Mouse (Mus musculus) embryonic facial prominence, embryonic 14.5 days (tissue): ENCODE results near the gene Vamp8. TPM values are rescaled to one million over a fixed set of nuclear protein-coding genes. Genes with fewer than 3 reads are reported as not detected.

ENCODE experiments used
- ATAC-seq: fragments of 200-750 bp; cut with Nextera tagmentation; 2 replicates; pipeline ENCODE4 v1.8.0; 2017; ENCODE audit warnings: low read depth, moderate number of reproducible peaks, moderate TSS enrichment
- DNase-seq: peaks from one replicate; pipeline ENCODE4 v3.0.0-alpha.2; 2015; ENCODE audit warnings: low spot score
- H3K27ac ChIP-seq: fragments of 300-500 bp; sonication (generic); replicated peaks from 2 replicates; pipeline ENCODE4 v1.5.1; 2014; ENCODE audit warnings: low read depth, mild to moderate bottlenecking, low read length, moderate library complexity
- H3K27me3 ChIP-seq: fragments of 300-500 bp; sonication (generic); replicated peaks from 2 replicates; pipeline ENCODE4 v1.6.1; 2014; ENCODE audit warnings: low read length; ENCODE audit not compliant: control insufficient read depth, insufficient read depth
- H3K36me3 ChIP-seq: fragments of 300-500 bp; sonication (generic); 2 replicates; pipeline ENCODE4 v1.6.1; 2014; ENCODE audit warnings: low read length, mixed read lengths; ENCODE audit not compliant: control insufficient read depth, insufficient read depth
- H3K4me1 ChIP-seq: fragments of 300-500 bp; sonication (generic); 2 replicates; pipeline ENCODE4 v1.6.1; 2014; ENCODE audit warnings: antibody characterized with exemption, low read length; ENCODE audit not compliant: control insufficient read depth, insufficient read depth
- H3K4me2 ChIP-seq: fragments of 300-500 bp; sonication (generic); 2 replicates; pipeline ENCODE4 v1.6.1; 2014; ENCODE audit warnings: low read depth, mild to moderate bottlenecking, low read length, moderate library complexity, mixed read lengths
- H3K4me3 ChIP-seq: fragments of 300-500 bp; sonication (generic); 2 replicates; pipeline ENCODE4 v1.5.1; 2014; ENCODE audit warnings: low read depth, mild to moderate bottlenecking, low read length
- H3K9ac ChIP-seq: fragments of 300-500 bp; sonication (generic); 2 replicates; pipeline ENCODE4 v1.6.1; 2014; ENCODE audit warnings: low read depth, mild to moderate bottlenecking, low read length, moderate library complexity, mixed read lengths
- H3K9me3 ChIP-seq: fragments of 300-500 bp; sonication (generic); 2 replicates; pipeline ENCODE4 v1.6.1; 2016; ENCODE audit warnings: low read length; ENCODE audit not compliant: control insufficient read depth
- WGBS: fragments of 180-500 bp; shearing (Covaris S2); extraction: QIAGEN DNeasy Blood & Tissue Kit; methylation state at CpG from one replicate; pipeline ENCODE4 v1.1.7; 2014; 5-methylcytosine and 5-hydroxymethylcytosine counted together
- polyA plus RNA-seq: library from polyadenylated mRNA; unstranded; fragments of >200 nt; fragmentation: Nextera tagmentation; extraction: Ambion mirVana; gene quantifications from 2 replicates; pipeline ENCODE4 v1.2.1, GENCODE M21; 2014

Gene Vamp8
- polyA plus RNA-seq, 1 experiment from 2014 or later, result 144 TPM

DNA sequence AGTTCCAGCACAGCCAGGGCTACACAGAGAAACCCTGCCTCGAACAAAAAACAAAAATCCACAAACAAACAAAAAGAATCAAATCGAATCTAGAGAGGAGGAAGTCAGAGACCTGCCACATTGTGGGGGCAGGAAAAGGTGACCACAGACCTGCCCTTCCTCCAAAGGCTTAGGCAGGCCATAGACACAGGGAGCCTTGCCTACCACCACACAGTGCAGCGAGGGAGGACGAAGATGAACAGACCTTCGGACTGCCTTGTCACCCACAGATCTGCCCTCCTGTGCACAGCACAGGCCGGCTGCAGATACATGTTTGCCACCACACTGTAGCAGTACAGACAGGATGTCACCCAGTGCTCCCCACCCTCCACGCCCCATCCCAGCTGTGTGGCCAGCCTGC is 20.0 kb upstream of the Vamp8 start:
- H3K4me3 ChIP-seq, result no peak overlapping the region
- no peak overlapping the region for H3K9ac ChIP-seq
- no peak overlapping the region for H3K4me2 ChIP-seq
- no peaks in the 10 kb centered on the region for H3K36me3 ChIP-seq
- no peaks in the 10 kb centered on the region for H3K27me3 ChIP-seq
- peaks cover 6% of the 10 kb centered on the region for H3K4me1 ChIP-seq
- DNase-seq (no peak), ATAC-seq (no peak)
- 79% methylated on average over 7 of the region's 7 CpGs for WGBS
- no peak overlapping the region for H3K27ac ChIP-seq
- no peaks in the 10 kb centered on the region for H3K9me3 ChIP-seq

DNA sequence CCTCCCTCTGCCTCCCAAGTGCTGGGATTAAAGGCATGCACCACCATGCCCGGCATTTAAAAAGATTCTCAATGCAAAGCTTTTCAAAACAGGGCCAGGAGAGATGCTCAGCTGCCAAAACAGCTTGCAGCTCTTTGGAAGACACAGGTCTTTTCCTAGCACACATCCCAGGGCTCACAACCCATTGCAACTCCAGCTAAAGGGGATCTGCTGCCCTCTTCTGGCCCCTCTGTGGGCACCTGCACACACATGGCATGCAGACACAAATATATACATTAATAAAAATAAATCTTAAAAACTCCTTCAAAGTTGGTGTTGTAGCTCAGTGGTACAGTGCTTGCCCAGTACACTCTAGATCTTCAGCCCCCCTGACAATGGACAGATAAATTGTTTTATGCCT is 19.5 kb upstream of the Vamp8 start:
- 28% methylated on average over 1 of the region's 1 CpGs for WGBS
- ATAC-seq (no peak), DNase-seq (no peak)
- Histone ChIP-seq H3K4me3 (no peak overlapping the region), H3K4me2 (no peak overlapping the region), H3K9me3 (no peaks in the 10 kb centered on the region), H3K27ac (no peak overlapping the region), H3K27me3 (no peaks in the 10 kb centered on the region), H3K36me3 (no peaks in the 10 kb centered on the region), H3K4me1 (peaks cover 3% of the 10 kb centered on the region), H3K9ac (no peak overlapping the region)

DNA sequence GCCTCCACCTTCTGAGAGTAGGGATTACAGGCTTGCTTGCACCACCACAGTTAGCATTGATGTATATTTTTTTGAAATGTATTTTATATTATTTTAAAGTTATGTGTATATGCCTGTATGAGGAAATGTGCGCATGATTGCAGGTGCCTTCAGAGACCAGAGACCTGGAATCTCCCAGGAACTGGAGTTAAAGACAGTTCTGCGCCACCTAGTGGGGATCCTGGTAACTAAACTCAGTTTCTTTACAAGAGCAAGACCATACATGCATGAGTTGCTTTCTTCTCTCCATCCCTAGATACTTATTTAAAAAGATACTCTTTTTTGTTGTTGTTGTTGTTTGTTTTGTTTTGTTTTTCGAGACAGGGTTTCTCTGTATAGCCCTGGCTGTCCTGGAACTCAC is 19.1 kb upstream of the Vamp8 start:
- Histone ChIP-seq H3K9me3 (no peaks in the 10 kb centered on the region), H3K4me1 (no peaks in the 10 kb centered on the region), H3K9ac (no peak overlapping the region), H3K27ac (no peak overlapping the region), H3K4me3 (no peak overlapping the region), H3K36me3 (no peaks in the 10 kb centered on the region), H3K4me2 (no peak overlapping the region), H3K27me3 (no peaks in the 10 kb centered on the region)
- ATAC-seq, result no peak
- peak; percentile 84 for DNase-seq
- 9% methylated on average over 3 of the region's 3 CpGs for WGBS

DNA sequence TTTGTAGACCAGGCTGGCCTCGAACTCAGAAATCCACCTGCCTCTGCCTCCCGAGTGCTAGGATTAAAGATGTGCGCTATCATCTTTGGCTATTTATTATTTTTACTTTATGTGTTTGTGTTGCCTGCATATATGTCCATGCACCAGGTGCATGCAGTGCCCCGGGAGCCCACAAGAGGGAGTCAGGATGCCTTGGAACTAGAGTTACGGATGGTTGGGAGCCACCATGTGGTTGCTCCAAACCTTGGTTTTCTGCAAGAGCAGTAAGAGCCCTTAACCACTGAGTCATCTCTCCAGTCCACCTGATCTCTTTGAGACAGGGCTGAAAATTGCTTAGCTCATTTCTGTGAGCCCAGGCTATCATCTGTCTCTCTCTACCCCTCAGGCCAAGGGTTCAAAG is 16.6 kb upstream of the Vamp8 start:
- peak; percentile 92 for DNase-seq
- Histone ChIP-seq H3K27me3 (no peaks in the 10 kb centered on the region), H3K9me3 (no peaks in the 10 kb centered on the region), H3K36me3 (no peaks in the 10 kb centered on the region), H3K4me1 (no peaks in the 10 kb centered on the region), H3K27ac (no peak overlapping the region), H3K4me3 (no peak overlapping the region), H3K4me2 (no peak overlapping the region), H3K9ac (no peak overlapping the region)
- WGBS, result 0% methylated on average over 5 of the region's 5 CpGs
- peak; percentile 78 for ATAC-seq

DNA sequence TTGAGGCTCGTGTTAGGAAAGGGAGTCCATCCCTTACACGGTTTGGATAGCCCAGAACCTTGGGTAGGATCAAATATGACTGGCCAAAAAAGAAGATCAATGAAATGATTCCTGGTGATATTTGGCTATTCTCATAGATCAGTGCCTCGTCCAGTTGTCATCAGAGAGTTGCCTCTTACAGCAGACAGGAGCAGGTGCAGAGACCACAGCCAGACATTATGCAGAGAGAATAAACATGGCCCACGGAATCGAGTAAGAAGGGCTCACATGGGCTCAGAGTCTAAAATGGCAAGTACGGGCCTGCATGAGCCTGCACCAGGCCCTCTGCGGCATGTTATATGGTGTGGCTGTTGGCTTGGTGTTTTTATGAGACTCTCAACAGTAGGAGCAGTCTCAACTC is 14.9 kb upstream of the Vamp8 start:
- no peak for ATAC-seq
- WGBS, result 63% methylated on average over 7 of the region's 7 CpGs

DNA sequence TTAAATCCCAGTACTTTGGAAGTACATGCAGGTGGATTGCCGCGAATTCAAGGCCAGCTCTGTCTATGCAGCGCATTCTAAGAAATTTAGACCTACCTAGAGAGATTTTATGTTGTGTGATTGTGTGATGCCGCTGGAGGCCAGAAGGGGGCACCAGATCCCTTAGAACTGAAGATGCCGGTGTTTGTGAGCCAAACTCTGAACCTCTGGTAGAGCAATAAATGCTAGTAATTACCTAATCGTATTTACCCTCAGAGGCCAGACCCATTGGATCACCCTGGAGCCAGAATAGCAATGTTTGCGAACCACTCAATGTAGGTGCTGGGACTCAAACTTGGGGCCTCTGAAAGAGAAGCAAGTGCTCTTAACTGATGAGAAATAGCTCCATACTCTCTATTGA is 11.4 kb upstream of the Vamp8 start:
- H3K36me3 ChIP-seq, result no peaks in the 10 kb centered on the region
- no peaks in the 10 kb centered on the region for H3K4me1 ChIP-seq
- H3K9ac ChIP-seq, result no peak overlapping the region
- WGBS, result 21% methylated on average over 7 of the region's 7 CpGs
- H3K27me3 ChIP-seq, result no peaks in the 10 kb centered on the region
- no peaks in the 10 kb centered on the region for H3K9me3 ChIP-seq
- H3K4me2 ChIP-seq, result no peak overlapping the region
- H3K27ac ChIP-seq, result no peak overlapping the region
- DNase-seq (peak; percentile 66), ATAC-seq (no peak)
- no peak overlapping the region for H3K4me3 ChIP-seq

More for the DNA sequence above, 14.9 kb upstream of the Vamp8 start:
- no peaks in the 10 kb centered on the region for H3K9me3 ChIP-seq
- no peaks in the 10 kb centered on the region for H3K27me3 ChIP-seq
- no peak overlapping the region for H3K4me2 ChIP-seq
- no peak overlapping the region for H3K9ac ChIP-seq
- no peak overlapping the region for H3K27ac ChIP-seq
- no peaks in the 10 kb centered on the region for H3K4me1 ChIP-seq
- H3K4me3 ChIP-seq, result no peak overlapping the region
- no peak for DNase-seq
- H3K36me3 ChIP-seq, result no peaks in the 10 kb centered on the region

DNA sequence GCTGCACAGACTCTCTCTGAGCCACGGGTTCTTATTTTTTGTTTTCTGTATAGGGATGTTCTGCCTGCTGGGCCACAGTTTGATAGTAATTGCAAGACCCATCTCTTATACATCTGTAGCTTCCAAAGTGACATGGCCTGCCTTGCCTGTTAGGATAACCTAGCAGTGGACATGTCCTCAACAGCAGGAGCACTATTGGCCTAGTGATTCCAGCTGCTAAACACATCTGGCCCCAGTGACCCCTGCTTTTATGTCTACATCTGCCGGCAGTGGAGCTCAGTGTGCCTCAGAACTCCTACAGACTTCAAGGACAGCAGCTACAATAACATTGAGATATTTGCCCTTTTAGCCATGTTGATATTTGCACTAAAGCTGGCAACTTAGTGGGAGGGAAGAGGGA is 9.5 kb upstream of the Vamp8 start:
- Histone ChIP-seq H3K36me3 (no peaks in the 10 kb centered on the region), H3K4me1 (no peaks in the 10 kb centered on the region), H3K27me3 (no peaks in the 10 kb centered on the region), H3K9me3 (no peaks in the 10 kb centered on the region), H3K4me2 (no peak overlapping the region), H3K27ac (no peak overlapping the region), H3K9ac (no peak overlapping the region), H3K4me3 (no peak overlapping the region)
- ATAC-seq (no peak), DNase-seq (no peak)
- 55% methylated on average over 2 of the region's 2 CpGs for WGBS

DNA sequence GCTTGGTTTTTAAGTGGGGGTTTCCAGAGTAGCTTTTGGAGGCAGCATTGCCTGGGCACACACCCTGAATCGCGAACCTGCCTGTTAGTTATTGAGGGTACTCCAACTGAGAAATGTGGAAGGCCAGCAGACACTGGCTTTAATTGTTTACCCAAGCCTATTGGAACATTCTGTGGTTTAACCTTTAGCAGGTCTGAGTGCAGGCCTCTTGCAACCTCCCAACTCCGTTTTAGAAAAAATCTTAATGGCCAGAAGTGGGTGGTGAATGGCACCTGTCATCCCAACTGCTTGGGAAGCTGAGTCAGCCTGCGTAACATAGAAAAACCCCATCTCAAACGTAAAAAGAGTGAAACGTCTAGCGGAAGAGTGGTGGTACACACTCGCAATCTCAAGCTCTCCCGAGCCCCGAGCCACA is 6.3 kb upstream of the Vamp8 start:
- no peak for ATAC-seq
- Histone ChIP-seq H3K27me3 (no peaks in the 10 kb centered on the region), H3K9me3 (no peaks in the 10 kb centered on the region), H3K4me1 (no peaks in the 10 kb centered on the region), H3K36me3 (no peaks in the 10 kb centered on the region), H3K27ac (no peak overlapping the region), H3K4me2 (no peak overlapping the region), H3K9ac (no peak overlapping the region), H3K4me3 (no peak overlapping the region)
- 69% methylated on average over 10 of the region's 10 CpGs for WGBS
- no peak for DNase-seq

DNA sequence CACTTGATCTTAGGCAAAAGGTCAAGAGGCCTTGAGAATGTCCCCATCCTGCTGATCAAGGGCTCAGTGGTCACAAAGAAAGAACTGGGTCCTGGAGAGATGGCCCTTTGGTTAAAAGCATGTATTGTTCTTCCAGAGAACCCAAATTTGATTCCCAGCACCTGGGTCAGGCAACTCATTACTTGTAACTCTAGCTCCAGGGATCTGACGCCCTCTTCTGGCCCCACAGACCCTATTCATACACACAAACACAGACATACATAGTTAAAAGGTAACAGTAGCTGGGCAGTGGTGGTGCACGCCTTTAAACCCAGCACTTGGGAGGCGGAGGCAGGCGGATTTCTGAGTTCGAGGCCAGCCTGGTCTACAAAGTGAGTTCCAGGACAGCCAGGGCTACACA is 1.8 kb upstream of the Vamp8 start:
- Histone ChIP-seq H3K4me3 (no peak overlapping the region), H3K9me3 (no peaks in the 10 kb centered on the region)
- 90% methylated on average over 5 of the region's 5 CpGs for WGBS

More for the DNA sequence above, 1.8 kb upstream of the Vamp8 start:
- no peak for DNase-seq
- H3K27me3 ChIP-seq, result no peaks in the 10 kb centered on the region
- no peak overlapping the region for H3K4me2 ChIP-seq
- no peak overlapping the region for H3K27ac ChIP-seq
- no peak overlapping the region for H3K9ac ChIP-seq
- no peak for ATAC-seq
- H3K4me1 ChIP-seq, result peaks cover 14% of the 10 kb centered on the region; the same call in 1 of the 2 replicates
- peaks cover 16% of the 10 kb centered on the region for H3K36me3 ChIP-seq
